Mouse (Mus musculus): ENCODE data around the gene Atad1.

GRCm38 (mm10) chr19:32675766-32676165 lies 63.8 kb downstream of the Atad1 start:
- TF ChIP-seq CTCF (IDR thresholded peaks at IDR 0.05; ENCODE audit: control insufficient read depth, insufficient read depth, insufficient read length) (no peak), MAX (IDR thresholded peaks at IDR 0.05) (no peak)

All from C2C12 (cell line).